Mouse (Mus musculus): Measurements from ENCODE around the gene Rapgef6.
A peak's percentile ranks its signal among the peaks of the same experiment; 100 is the strongest.

The Rapgef6 gene

DNA sequence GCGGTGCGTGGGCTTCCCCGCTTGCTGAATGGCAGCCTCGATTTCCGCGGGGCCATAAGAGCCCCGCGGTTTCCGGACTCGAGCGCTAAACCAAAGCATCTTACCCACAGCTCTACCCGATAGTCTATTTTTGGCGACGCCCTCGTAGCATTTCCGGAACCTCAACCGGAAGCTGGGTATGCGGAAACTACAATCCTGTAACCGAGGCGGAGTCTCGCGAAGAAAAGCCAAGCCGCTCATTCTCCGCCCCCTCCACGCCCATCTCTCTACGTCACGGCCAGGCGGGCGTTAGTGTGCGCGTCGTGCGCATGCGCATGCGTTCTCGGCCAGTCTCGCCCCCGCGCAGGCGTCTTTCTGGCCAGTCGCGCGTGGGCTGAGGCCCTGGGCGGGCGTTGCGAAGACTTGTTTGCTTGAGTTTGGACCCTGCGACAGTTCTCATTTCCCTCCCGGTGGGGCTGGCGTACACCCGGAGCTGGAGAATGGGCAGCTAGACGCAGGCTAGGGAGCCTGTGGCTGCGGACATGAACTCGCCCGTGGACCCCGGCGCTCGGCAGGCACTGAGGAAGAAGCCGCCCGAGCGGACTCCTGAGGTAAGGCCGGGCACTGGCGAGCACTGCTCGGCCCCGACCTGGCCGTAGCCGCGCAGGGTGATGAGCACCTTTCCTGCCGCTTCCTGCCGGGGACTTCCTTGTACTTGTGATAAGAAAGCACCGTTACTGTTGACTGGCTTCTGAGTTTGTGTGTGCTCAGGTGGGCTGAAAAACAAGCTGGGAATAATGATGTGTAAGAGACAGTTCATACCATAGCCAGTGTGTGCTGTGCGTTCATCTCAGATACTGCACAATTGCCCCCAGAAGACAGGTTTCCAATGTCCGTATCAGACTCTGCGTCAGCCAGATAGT, at the start of gene Rapgef6:
Rapgef6 (plus strand) TSS at position 319 of the 902 bp plus-strand sequence.
- peak; percentile 98 to 99 for DNase-seq

GRCm38 (mm10) chr11:54478414-54478813, 44.2 kb upstream of the Rapgef6 start:
- no peak for DNase-seq

- DNase-seq, result no peak
These were observed 36.6 kb upstream of the Rapgef6 start for GRCm38 (mm10) chr11:54486041-54486440.

- no peak for DNase-seq
These were observed 30.6 kb upstream of the Rapgef6 start for GRCm38 (mm10) chr11:54491946-54492558.

- DNase-seq, result no peak
These were observed 30.1 kb upstream of the Rapgef6 start for GRCm38 (mm10) chr11:54492559-54492958.

- no peak for DNase-seq
These were observed 22.8 kb upstream of the Rapgef6 start for GRCm38 (mm10) chr11:54499838-54500237.

DNA sequence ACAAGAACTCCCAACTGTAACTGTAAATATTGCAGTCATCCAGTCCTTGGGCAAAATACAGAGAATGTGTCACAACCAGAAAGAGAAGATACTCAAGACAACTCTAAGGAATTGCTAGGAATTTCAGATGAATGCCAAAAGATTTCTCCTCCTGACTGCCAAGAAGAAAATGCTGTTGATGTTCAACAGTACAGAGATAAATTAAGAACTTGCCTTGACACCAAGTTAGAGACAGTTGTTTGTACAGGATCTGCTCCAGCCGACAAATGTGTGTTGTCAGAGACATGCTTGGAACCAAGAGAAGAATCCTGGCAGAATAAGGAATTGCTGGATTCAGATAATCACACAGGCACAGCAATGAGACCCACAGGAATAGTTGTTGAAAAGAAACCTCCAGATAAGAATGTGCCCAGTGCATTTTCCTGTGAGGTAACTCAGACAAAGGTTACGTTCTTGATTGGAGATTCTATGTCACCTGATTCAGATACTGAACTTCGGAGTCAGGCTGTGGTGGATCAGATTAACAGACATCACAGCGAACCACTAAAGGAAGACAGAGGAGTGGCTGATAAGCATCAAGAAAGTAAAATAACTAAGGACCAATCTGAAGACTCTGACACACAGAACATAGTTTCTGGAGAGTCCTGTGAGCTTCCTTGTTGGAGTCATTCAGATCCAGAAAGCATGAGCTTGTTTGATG, 20.0 kb upstream of the Rapgef6 start:
- DNase-seq, result no peak

GRCm38 (mm10) chr11:54513584-54513983, 9.1 kb upstream of the Rapgef6 start:
- DNase-seq, result no peak

DNA sequence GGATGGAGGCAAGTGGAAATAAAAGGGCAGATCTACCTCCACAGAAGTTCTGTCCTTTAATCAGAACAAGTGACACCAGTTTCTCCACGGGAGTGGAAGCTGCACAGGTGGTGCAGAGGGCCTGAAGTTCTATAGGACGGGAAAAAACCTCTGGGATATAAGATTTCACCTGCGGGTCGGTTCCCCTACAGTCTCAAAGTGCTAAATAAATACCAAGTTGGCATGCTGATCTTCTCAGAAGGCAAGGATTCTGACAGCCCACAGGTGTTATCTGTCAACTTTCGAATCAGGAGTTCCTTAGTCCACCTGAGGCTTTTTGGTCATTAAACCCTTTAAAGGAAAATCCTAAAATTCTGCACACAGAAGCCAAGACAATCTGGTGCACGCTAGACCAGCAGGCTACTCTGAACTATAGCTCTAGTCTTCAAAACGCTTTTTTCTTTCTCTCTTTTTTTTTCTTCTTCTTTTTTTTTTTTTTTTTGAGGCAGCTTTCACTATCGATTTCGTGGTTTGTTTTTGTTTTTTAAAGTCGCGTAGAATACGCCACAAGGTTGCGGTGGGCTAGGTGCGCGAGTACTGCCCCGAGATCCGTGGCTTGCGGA, 619 bp upstream of the Rapgef6 start:
- peak in 1 of 2 experiments; percentile 13 for DNase-seq

DNA sequence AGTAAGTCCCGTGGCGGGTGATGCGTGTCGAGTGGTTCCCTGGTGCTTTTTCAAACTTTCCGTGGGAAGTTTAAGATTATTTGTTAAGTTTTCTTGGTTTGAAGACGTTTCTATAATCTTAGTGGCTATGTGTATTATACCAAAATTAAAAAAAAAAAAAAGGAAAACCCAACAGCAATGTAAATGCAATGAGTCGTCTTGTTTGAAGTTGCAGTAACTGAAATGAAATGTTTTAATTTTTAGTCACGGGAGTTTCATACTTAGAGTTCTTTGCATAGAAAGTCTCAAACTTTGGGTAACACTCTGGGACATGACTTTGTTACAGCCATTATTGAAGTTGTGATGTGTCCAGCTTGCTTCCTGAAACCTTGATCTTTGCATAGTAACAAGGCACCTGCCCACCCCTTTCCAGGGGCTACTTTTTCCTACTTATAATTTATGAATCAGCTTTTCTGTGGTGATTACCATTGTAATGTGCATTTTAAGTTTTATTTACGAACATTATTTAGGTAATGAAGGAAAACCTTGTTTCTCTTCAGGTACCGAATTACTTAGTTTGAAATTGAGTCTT, 869 bp downstream of the Rapgef6 start:
- no peak for DNase-seq

- DNase-seq, result no peak
These were observed 5.4 kb downstream of the Rapgef6 start for GRCm38 (mm10) chr11:54528002-54528401.

DNA sequence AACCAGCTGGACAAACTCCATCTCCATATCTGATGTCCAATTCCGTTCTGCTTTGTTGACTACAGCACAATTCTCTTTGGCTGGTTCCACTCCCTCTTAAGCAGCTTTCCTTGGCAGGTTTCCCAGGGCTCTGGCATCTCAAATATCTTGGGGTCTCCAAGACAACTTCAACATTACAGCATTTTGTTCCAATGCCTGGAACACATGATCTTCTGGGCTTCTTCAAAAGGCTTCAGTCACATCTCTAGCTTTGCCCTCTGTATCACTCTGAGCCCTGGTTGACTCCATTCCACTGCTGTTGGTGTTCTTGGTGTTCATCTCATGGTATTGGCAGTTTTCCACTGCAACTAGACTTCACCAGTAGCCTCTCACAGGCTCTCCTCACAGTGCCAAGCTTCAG, 7.7 kb downstream of the Rapgef6 start:
- peak; percentile 28 to 44 for DNase-seq

DNA sequence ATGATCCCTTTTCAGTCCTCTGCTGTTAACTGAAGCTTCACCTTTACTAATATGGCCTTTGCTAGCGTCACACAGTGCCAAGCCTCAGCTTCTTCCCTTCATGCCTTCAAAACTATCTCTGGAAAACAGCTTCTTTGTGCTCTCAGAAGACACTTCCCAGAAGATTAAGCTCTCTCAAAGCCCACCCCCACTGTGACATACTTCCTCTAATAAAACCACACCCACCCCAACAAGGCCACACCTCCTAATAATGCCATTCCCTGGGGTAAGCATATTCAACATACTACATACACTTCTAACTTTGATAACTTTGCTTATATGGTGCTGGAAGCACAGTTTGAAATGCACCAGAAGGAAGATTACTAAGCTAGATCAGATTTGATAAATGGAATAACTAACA, 8.3 kb downstream of the Rapgef6 start:
- no peak for DNase-seq

- no peak for DNase-seq
These were observed 11.2 kb downstream of the Rapgef6 start for GRCm38 (mm10) chr11:54533834-54534233.

- peak; percentile 35 to 83 for DNase-seq
These were observed 12.2 kb downstream of the Rapgef6 start for GRCm38 (mm10) chr11:54534871-54535270.

GRCm38 (mm10) chr11:54539031-54539430, 16.4 kb downstream of the Rapgef6 start:
- DNase-seq, result no peak

DNA sequence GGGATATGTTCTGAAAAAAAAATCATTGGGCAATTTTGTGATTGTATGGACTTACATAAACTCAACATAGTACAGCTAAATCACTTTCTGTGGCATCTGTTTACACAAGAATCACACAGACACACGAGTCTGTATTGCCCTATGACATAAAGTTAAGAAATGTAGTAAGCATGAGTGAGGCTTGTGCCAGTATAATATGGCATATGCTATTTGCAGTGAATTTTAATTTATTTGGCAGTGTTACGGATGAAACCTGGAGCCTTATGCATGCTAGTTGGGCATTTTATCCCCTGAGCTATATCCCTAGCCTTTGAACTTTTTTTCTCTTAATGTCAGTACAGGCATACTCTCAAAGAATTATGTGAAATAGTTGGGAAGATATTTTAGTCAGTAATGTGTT, 16.8 kb downstream of the Rapgef6 start:
- no peak for DNase-seq

DNA sequence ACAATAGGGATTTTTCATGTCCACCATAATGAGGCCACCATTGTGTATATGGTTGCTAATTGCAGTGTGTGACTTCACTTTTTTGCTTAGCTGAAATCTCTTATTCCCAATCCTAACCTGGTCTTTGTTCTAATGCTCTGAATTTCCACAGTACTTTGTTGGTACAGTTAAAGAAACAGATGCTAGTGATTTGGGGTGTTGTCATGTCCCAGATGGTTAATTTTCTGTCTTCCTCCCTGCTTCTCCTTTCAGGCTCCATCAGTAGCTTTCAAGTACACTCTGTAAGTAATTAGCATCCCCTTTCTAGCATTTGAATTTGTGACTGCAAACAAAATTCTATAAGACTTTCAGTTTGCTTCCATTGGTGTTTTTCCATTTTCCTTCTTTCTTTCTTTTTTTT, 17.7 kb downstream of the Rapgef6 start:
- no peak for DNase-seq

DNA sequence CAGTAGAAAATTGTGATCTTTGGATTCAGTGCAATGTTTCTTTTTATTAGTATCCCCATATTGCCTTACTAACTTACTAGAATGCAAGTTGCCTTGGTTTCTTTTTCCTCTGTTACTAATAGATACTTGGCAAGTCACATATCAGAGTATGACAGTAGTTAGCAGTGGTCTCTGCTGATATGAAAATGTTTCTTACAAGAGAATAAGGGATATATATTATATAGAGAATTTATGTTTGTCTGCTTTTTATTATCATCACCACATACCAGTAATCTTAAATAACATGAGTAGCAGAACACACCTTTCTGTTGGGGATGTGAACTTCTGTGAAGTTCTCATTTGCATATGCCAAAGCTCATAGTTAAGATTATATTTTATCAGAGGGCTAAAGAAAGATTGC, 19.8 kb downstream of the Rapgef6 start:
- no peak for DNase-seq

- DNase-seq, result no peak
These were observed 32.3 kb downstream of the Rapgef6 start for GRCm38 (mm10) chr11:54554970-54555369.

DNA sequence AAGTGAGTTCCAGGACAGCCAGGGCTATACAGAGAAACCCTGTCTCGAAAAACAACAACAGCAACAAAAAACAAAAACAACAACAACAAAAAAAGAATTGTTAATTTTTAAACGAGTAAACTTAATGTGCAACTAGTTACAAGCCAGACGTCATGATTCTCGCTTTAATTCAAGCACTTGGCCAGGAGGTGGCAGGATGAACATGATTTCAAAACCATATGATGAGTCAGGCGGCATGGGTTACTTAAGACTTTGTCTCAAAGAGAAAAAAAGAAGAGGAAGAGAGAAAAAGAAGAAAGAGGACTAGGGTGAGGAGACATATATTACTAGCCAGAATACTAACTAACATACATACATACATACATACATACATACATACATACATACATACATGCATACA, 40.1 kb downstream of the Rapgef6 start:
- DNase-seq, result no peak

- no peak for DNase-seq
These were observed 45.3 kb downstream of the Rapgef6 start for GRCm38 (mm10) chr11:54567959-54568358.

- DNase-seq, result no peak
These were observed 52.1 kb downstream of the Rapgef6 start for GRCm38 (mm10) chr11:54574741-54575140.
